Mouse (Mus musculus) liver, embryonic 14.5 days (tissue): ENCODE results near the gene Plcb1. TPM values are rescaled to one million over a fixed set of nuclear protein-coding genes. Genes with fewer than 3 reads are reported as not detected.

Experiments used
- ATAC-seq: fragments of 200-750 bp; cut with Nextera tagmentation; 2 replicates; pipeline ENCODE4 v1.8.0; 2017; ENCODE audit warnings: moderate number of reproducible peaks, mild to moderate bottlenecking, moderate library complexity; ENCODE audit not compliant: insufficient read depth
- DNase-seq, 3 experiments: peaks; one replicate each; pipeline ENCODE4 v3.0.0-alpha.2; 2012 to 2013; ENCODE audit warnings: low read depth in 3 of 3, low spot score in 3 of 3
- H3K27ac ChIP-seq: fragments of 300-500 bp; sonication (generic); 2 replicates; pipeline ENCODE4 v1.5.1; 2014; ENCODE audit warnings: moderate library complexity, mild to moderate bottlenecking, control low read depth, inconsistent platforms
- H3K27me3 ChIP-seq: fragments of 300-500 bp; sonication (generic); 2 replicates; pipeline ENCODE4 v1.6.1; 2014; ENCODE audit warnings: mild to moderate bottlenecking, low read length, moderate library complexity; ENCODE audit not compliant: control insufficient read depth, insufficient read depth
- H3K36me3 ChIP-seq: fragments of 300-500 bp; sonication (generic); replicated peaks from 2 replicates; pipeline ENCODE4 v1.6.1; 2014; ENCODE audit warnings: low read depth; ENCODE audit not compliant: control insufficient read depth, insufficient read depth
- H3K4me1 ChIP-seq, 2 experiments: fragments of 200-500 bp in 1 of 2; fragments of 300-500 bp in 1 of 2; sonication (generic) in 1 of 2; replicated peaks; 2 replicates each; pipeline ENCODE4 v1.6.1; 2012 to 2014; ENCODE audit warnings: antibody characterized with exemption in 1 of 2, inconsistent platforms in 1 of 2, low read length in 1 of 2; ENCODE audit not compliant: control insufficient read depth in 2 of 2, insufficient read depth in 2 of 2
- H3K4me2 ChIP-seq: fragments of 300-500 bp; sonication (generic); 2 replicates; pipeline ENCODE4 v1.6.1; 2014; ENCODE audit warnings: low read depth, mild to moderate bottlenecking, control low read depth, moderate library complexity
- H3K4me3 ChIP-seq, 2 experiments: fragments of 200-500 bp in 1 of 2; fragments of 300-500 bp in 1 of 2; sonication (generic) in 1 of 2; 2 replicates each; pipeline ENCODE4 v1.5.1; 2012 to 2014; ENCODE audit warnings: low read depth in 2 of 2, low read length in 2 of 2, mild to moderate bottlenecking in 2 of 2, control low read depth in 1 of 2, inconsistent platforms in 1 of 2, moderate library complexity in 1 of 2; ENCODE audit not compliant: insufficient read depth in 1 of 2
- H3K9ac ChIP-seq: fragments of 300-500 bp; sonication (generic); replicated peaks from 2 replicates; pipeline ENCODE4 v1.6.1; 2014; ENCODE audit warnings: mild to moderate bottlenecking, control low read depth, moderate library complexity
- H3K9me3 ChIP-seq: fragments of 300-500 bp; sonication (generic); 2 replicates; pipeline ENCODE4 v1.6.1; 2016; ENCODE audit warnings: low read length, mixed read lengths; ENCODE audit not compliant: control insufficient read depth
- CTCF ChIP-seq: IDR thresholded peaks from 2 replicates; pipeline ENCODE4 v1.5.1; 2016; ENCODE audit warnings: antibody characterized with exemption, low read depth, control low read depth
- EP300 ChIP-seq: IDR thresholded peaks from 2 replicates; pipeline ENCODE4 v1.6.1; 2016; ENCODE audit warnings: antibody characterized with exemption, low read depth
- WGBS: fragments of 180-500 bp; shearing (Covaris S2); extraction: QIAGEN DNeasy Blood & Tissue Kit; methylation state at CpG from one replicate; pipeline ENCODE4 v1.1.7; 2014; ENCODE audit not compliant: insufficient replicate concordance; 5-methylcytosine and 5-hydroxymethylcytosine counted together
- polyA plus RNA-seq, 2 experiments: library from polyadenylated mRNA; depleted of rRNA in 1 of 2; stranded (reverse) in 1 of 2; unstranded in 1 of 2; fragments of >200 nt; fragmentation: Nextera tagmentation in 1 of 2; extraction: Ambion mirVana in 1 of 2; gene quantifications; 2 replicates each; pipeline versions ENCODE4 v1.2.1 to v1.2.3; 2012 to 2014

The Plcb1 gene
- polyA plus RNA-seq, 2 experiments = 0.56 to 3.0 TPM

DNA sequence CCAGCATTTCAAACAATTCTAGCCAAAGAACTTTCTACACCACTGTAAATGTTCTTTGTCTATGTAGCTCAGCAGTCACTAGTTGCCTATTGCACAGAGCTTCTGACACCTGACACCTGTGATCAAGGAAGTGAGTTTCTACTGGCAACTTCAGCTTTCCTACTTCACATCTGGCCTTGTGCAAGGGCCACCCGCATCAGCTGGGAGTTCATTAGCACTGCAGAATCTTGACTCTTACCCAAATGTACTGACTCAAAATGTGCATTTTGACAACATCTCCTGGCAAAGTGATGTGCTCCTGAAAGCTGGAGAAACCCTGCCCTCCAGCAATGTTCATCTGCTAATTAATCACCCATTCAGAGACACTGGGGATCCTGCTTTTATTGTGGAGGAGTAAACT, 232.4 kb downstream of the Plcb1 start:
- DNase-seq = no peak
- Histone ChIP-seq H3K9me3 (no peaks in the 10 kb centered on the region), H3K27ac (no peak overlapping the region), H3K27me3 (no peaks in the 10 kb centered on the region), H3K4me2 (no peak overlapping the region), H3K9ac (no peak overlapping the region), H3K36me3 (no peaks in the 10 kb centered on the region), H3K4me1 (no peaks in the 10 kb centered on the region), H3K4me3 (no peak overlapping the region)
- no peak for ATAC-seq
- TF ChIP-seq EP300 = no peak
- no peak for TF ChIP-seq CTCF
- WGBS = 67% methylated on average over 1 of the region's 1 CpGs

DNA sequence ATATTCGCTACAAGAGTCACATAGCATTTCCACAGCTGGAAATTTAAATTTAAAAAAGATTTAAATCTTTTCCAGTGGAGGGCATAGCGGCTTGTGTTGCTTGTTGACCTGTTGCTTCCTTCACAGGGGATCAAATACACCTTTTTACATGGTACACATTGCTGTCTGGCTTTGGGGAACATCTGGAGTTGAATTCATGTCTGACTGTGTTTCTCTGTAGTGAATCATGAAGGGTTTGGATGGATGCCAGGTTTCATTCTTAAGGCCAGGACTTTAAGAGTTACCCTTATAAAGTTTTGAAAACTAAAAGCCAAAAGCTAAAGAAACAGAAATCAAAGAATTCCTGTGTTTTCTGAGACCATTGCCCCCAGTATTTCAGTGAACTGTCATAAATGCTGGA, 232.8 kb downstream of the Plcb1 start:
- H3K4me3 ChIP-seq = no peak overlapping the region
- DNase-seq = no peak
- H3K9me3 ChIP-seq = no peaks in the 10 kb centered on the region
- no peak for ATAC-seq
- no peak overlapping the region for H3K9ac ChIP-seq
- H3K27me3 ChIP-seq = no peaks in the 10 kb centered on the region
- no peaks in the 10 kb centered on the region for H3K36me3 ChIP-seq
- 52% methylated on average over 2 of the region's 2 CpGs for WGBS
- no peak overlapping the region for H3K4me2 ChIP-seq
- no peaks in the 10 kb centered on the region for H3K4me1 ChIP-seq
- TF ChIP-seq EP300 (no peak), CTCF (no peak)
- no peak overlapping the region for H3K27ac ChIP-seq

DNA sequence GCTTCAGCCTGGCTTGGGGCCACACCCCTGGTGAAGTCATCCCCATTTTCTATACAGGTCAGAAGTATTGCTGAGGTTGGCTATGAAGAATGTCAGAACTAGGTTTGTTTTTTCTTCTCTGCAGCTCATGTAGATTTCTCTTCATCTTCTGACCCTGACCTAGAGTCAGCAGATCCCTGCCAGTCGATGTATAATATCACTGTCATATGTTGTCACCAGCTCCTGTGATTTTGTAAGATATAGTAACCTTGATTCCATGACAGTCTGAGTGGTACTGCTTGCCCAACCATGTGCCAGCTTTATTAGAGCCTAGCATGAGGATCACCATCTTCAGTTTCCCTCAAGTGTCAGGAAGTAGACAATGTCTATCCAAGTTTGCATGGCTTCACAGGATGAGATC, 233.7 kb downstream of the Plcb1 start:
- DNase-seq (no peak), ATAC-seq (no peak)
- Histone ChIP-seq H3K9ac (no peak overlapping the region), H3K4me2 (no peak overlapping the region), H3K27me3 (no peaks in the 10 kb centered on the region), H3K4me1 (no peaks in the 10 kb centered on the region), H3K27ac (no peak overlapping the region), H3K4me3 (no peak overlapping the region), H3K9me3 (no peaks in the 10 kb centered on the region), H3K36me3 (no peaks in the 10 kb centered on the region)
- 44% methylated on average over 1 of the region's 1 CpGs for WGBS
- TF ChIP-seq EP300 (no peak), CTCF (no peak)

DNA sequence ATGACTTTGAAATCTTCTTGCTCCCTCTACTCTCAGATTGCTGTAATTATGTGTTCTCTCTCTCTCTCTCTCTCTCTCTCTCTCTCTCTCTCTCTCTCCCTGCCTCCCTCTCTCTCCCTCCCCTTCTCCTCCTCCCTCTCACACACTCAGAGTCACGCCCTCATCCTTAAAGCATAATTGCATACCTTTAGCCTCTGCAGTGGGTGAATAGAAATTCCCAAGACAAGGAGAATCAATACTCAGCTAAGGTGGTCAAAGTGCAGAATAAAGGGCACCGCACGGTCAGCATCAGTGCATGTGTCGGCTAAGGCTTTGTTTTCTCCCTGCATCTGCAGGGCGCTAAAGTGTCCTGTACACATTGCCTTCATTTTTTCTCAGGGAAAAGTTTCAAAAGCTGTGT, 243.4 kb downstream of the Plcb1 start:
- H3K9ac ChIP-seq = no peak overlapping the region
- H3K27me3 ChIP-seq = no peaks in the 10 kb centered on the region
- ATAC-seq (no peak), DNase-seq (no peak)
- H3K9me3 ChIP-seq = no peaks in the 10 kb centered on the region
- H3K4me1 ChIP-seq = no peaks in the 10 kb centered on the region
- H3K36me3 ChIP-seq = no peaks in the 10 kb centered on the region
- TF ChIP-seq EP300 (no peak), CTCF (no peak)
- no peak overlapping the region for H3K4me2 ChIP-seq
- 66% methylated on average over 5 of the region's 5 CpGs for whole genome bisulfite sequencing
- H3K4me3 ChIP-seq = no peak overlapping the region
- no peak overlapping the region for H3K27ac ChIP-seq

DNA sequence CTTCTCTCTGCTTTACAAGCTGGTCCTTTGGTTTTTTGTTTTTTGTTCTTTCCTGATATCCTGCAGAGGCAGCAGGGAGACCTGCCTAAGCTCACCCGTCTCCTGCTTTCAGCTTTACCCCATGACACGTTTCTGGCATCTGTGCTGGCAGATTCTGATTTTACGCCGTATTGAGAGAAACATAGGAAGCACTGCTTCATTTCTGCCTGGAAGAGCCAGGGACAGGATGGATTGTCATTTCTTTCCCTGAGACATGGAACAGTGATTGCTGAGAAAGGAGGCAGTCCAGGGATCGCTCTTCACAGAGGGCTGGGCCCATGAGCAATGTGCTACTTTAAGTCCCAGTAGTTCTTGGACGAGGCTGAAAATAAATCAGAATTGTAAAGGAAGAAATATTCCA, 243.8 kb downstream of the Plcb1 start:
- TF ChIP-seq EP300 (no peak), CTCF (no peak)
- Histone ChIP-seq H3K4me3 (no peak overlapping the region), H3K4me1 (no peaks in the 10 kb centered on the region), H3K27ac (no peak overlapping the region), H3K9me3 (no peaks in the 10 kb centered on the region), H3K36me3 (no peaks in the 10 kb centered on the region), H3K9ac (no peak overlapping the region), H3K4me2 (no peak overlapping the region), H3K27me3 (no peaks in the 10 kb centered on the region)
- no peak for DNase-seq
- WGBS = 64% methylated on average over 6 of the region's 6 CpGs
- no peak for ATAC-seq
